8 mouse cellular contexts compared by ENCODE assay signal in genomic region chrX:162760958-162761515, GRCm38 (mm10). TPM values are rescaled to one million over a fixed set of nuclear protein-coding genes. Genes with fewer than 3 reads are reported as not detected.
DNase-seq lines count a peak whose midpoint lies in the region; ATAC-seq and TF ChIP-seq lines count a peak whose summit lies in the region.

No protein-coding gene starts in this region.

- no peaks in the 10 kb centered on the region for H3K27me3 ChIP-seq in ES-Bruce4 (ENCODE audit: control insufficient read depth, insufficient read depth, low read length, poor library complexity, severe bottlenecking)
- no peaks in the 10 kb centered on the region for H3K27me3 ChIP-seq in hindbrain, embryonic 11.5 days (ENCODE audit: control insufficient read depth, insufficient read depth, low read length)
- no peaks in the 10 kb centered on the region for H3K27me3 ChIP-seq in limb, embryonic 15.5 days
- H3K27me3 ChIP-seq in neural tube, embryonic 12.5 days (replicated peaks): no peaks in the 10 kb centered on the region

- TF ChIP-seq EP300 in ES-Bruce4 (IDR thresholded peaks at IDR 0.05; ENCODE audit: insufficient read depth, low read depth, low read length): no peak

- peak; percentile 3; the same call in 1 of the 2 replicates for ATAC-seq in hindbrain, embryonic 11.5 days (ENCODE audit: low FRiP score)
- ATAC-seq in limb, embryonic 15.5 days (ENCODE audit: insufficient number of reproducible peaks, low FRiP score, low TSS enrichment, low read depth): no peak
- ATAC-seq in neural tube, embryonic 12.5 days (ENCODE audit: low FRiP score, low read depth): peak; percentile 30
- ATAC-seq in erythroid progenitor cell, adult 5-6 weeks (replicated peaks; ENCODE audit: low FRiP score, poor library complexity, severe bottlenecking): no peak

- peaks cover 7% of the 10 kb centered on the region for H3K4me1 ChIP-seq in ES-Bruce4 (ENCODE audit: control insufficient read depth, insufficient read depth, low read length)
- no peaks in the 10 kb centered on the region; the same call in 1 of the 2 replicates for H3K4me1 ChIP-seq in cortical plate, adult 2 months (ENCODE audit: control insufficient read depth, insufficient read depth, low read length)
- H3K4me1 ChIP-seq in hindbrain, embryonic 11.5 days (replicated peaks; ENCODE audit: control insufficient read depth, insufficient read depth, low read length): no peaks in the 10 kb centered on the region
- H3K4me1 ChIP-seq in limb, embryonic 15.5 days: peaks cover 4% of the 10 kb centered on the region; the same call in 1 of the 2 replicates
- no peaks in the 10 kb centered on the region for H3K4me1 ChIP-seq in neural tube, embryonic 12.5 days

- H3K9me3 ChIP-seq in ES-Bruce4 (replicated peaks; ENCODE audit: control insufficient read depth, insufficient read depth, low read length, poor library complexity, severe bottlenecking): no peaks in the 10 kb centered on the region
- H3K9me3 ChIP-seq in hindbrain, embryonic 11.5 days (ENCODE audit: control insufficient read depth, low read length): no peaks in the 10 kb centered on the region
- no peaks in the 10 kb centered on the region for H3K9me3 ChIP-seq in limb, embryonic 15.5 days
- H3K9me3 ChIP-seq in neural tube, embryonic 12.5 days: no peaks in the 10 kb centered on the region

- WGBS in hindbrain, embryonic 11.5 days: 21% methylated on average over 31 of the region's 50 CpGs
- WGBS in limb, embryonic 15.5 days: 28% methylated on average over 46 of the region's 50 CpGs
- 17% methylated on average over 31 of the region's 50 CpGs for WGBS in neural tube, embryonic 12.5 days

- H3K27ac ChIP-seq in ES-Bruce4 (ENCODE audit: insufficient read depth, low read length): peak overlapping the region; percentile 77
- no peak overlapping the region for H3K27ac ChIP-seq in cortical plate, adult 2 months (ENCODE audit: insufficient read depth, low read length)
- H3K27ac ChIP-seq in hindbrain, embryonic 11.5 days (ENCODE audit: low read depth, low read length): peak overlapping the region; percentile 89
- peak overlapping the region; percentile 98 for H3K27ac ChIP-seq in limb, embryonic 15.5 days
- H3K27ac ChIP-seq in neural tube, embryonic 12.5 days: peak overlapping the region; percentile 75

- peaks cover 23% of the 10 kb centered on the region for H3K36me3 ChIP-seq in ES-Bruce4 (ENCODE audit: control insufficient read depth, insufficient read depth, low read length, poor library complexity, severe bottlenecking)
- no peaks in the 10 kb centered on the region for H3K36me3 ChIP-seq in hindbrain, embryonic 11.5 days (ENCODE audit: control insufficient read depth, insufficient read depth, low read length)
- H3K36me3 ChIP-seq in limb, embryonic 15.5 days: no peaks in the 10 kb centered on the region
- H3K36me3 ChIP-seq in neural tube, embryonic 12.5 days: no peaks in the 10 kb centered on the region; the same call in 1 of the 2 replicates

- no peak for TF ChIP-seq CTCF in ES-Bruce4 (IDR thresholded peaks at IDR 0.05; ENCODE audit: low read depth, low read length)
- no peak for TF ChIP-seq CTCF in cortical plate, adult 2 months (IDR thresholded peaks at IDR 0.05; ENCODE audit: extremely low read depth, insufficient read depth, low read length)

- DNase-seq in gastrocnemius, adult 18-20 months (ENCODE audit: low spot score): peak; percentile 2
- no peak for DNase-seq in gastrocnemius, postnatal 25 days
- DNase-seq in hindbrain, embryonic 11.5 days (ENCODE audit: low spot score): peak; percentile 41

- peak overlapping the region; percentile 39 for H3K4me2 ChIP-seq in hindbrain, embryonic 11.5 days (replicated peaks; ENCODE audit: low read depth, low read length)
- H3K4me2 ChIP-seq in limb, embryonic 15.5 days: peak overlapping the region; percentile 40
- H3K4me2 ChIP-seq in neural tube, embryonic 12.5 days (replicated peaks): peak overlapping the region; percentile 61

- H3K4me3 ChIP-seq in ES-Bruce4 (ENCODE audit: low read depth, low read length): peak overlapping the region; percentile 94
- H3K4me3 ChIP-seq in cortical plate, adult 2 months (ENCODE audit: insufficient read depth, low read length): peak overlapping the region; percentile 96
- H3K4me3 ChIP-seq in hindbrain, embryonic 11.5 days (ENCODE audit: low read depth, low read length): peak overlapping the region; percentile 58
- H3K4me3 ChIP-seq in limb, embryonic 15.5 days: peak overlapping the region; percentile 64
- H3K4me3 ChIP-seq in neural tube, embryonic 12.5 days: peak overlapping the region; percentile 60

- H3K9ac ChIP-seq in ES-Bruce4 (ENCODE audit: low read depth, poor library complexity, severe bottlenecking): peak overlapping the region; percentile 94
- peak overlapping the region; percentile 73 for H3K9ac ChIP-seq in hindbrain, embryonic 11.5 days (ENCODE audit: low read depth, low read length)
- peak overlapping the region; percentile 74 for H3K9ac ChIP-seq in limb, embryonic 15.5 days
- H3K9ac ChIP-seq in neural tube, embryonic 12.5 days: peak overlapping the region; percentile 69

- no peak for TF ChIP-seq POLR2A in ES-Bruce4 (IDR thresholded peaks at IDR 0.05; ENCODE audit: insufficient read depth, low read length)
- TF ChIP-seq POLR2A in cortical plate, adult 2 months (IDR thresholded peaks at IDR 0.05; ENCODE audit: extremely low read depth, insufficient read depth, low read length): no peak

RNA-seq across cellular contexts. Expression of gene Rbbp7, which starts 0.8 kb away (rescaled TPM):
- 10 to 100 TPM; 84.3 to 85.5 TPM for total RNA-seq in gastrocnemius, adult 18-20 months (2021)
- total RNA-seq in gastrocnemius, postnatal 25 days (2021): 10 to 100 TPM; 78.9 to 86.9 TPM
- 525 and 560 TPM in 2 replicates for polyA plus RNA-seq in ES-Bruce4 (2011; ENCODE audit: insufficient read depth, insufficient read length, low read depth, missing spikeins)
- polyA plus RNA-seq in cortical plate, adult 2 months (2012; rRNA removed): 121 and 125 TPM in 2 replicates
- polyA plus RNA-seq in hindbrain, embryonic 11.5 days (2014; fragmentation: Nextera tagmentation; extraction: Ambion mirVana): 318 and 333 TPM in 2 replicates
- polyA plus RNA-seq in limb, embryonic 15.5 days (2015; fragmentation: Nextera tagmentation; extraction: Ambion mirVana): 468 and 499 TPM in 2 replicates
- 240 and 247 TPM in 2 replicates for polyA plus RNA-seq in neural tube, embryonic 12.5 days (2016; fragmentation: Nextera tagmentation; extraction: Ambion mirVana)
- 108 and 135 TPM in 2 replicates for total RNA-seq in erythroid progenitor cell, adult 5-6 weeks (2015; ENCODE audit: low replicate concordance)
- 57.2 and 111 TPM in 2 replicates for total RNA-seq in erythroid progenitor cell, adult 5-6 weeks (2017; ENCODE audit: low replicate concordance)

Comparison
In these comparisons a context has a peak if more than half of its experiments do, and no peak if none do; other contexts are left out.
1. ATAC-seq: peak in hindbrain, embryonic 11.5 days (single experiment) and neural tube, embryonic 12.5 days (single experiment); none in limb, embryonic 15.5 days (single experiment) and erythroid progenitor cell, adult 5-6 weeks (single experiment).
2. Peak in every context shown above with its lines, with median percentiles within 50 percentile points of each other: H3K4me3 ChIP-seq, H3K9ac ChIP-seq and H3K4me2 ChIP-seq.